Mouse (Mus musculus) CD4-positive naive resting alpha-beta T cell, adult 76 days (primary cell): Measurements from ENCODE around the gene Slc36a2. TPM values are rescaled to one million over a fixed set of nuclear protein-coding genes. Genes with fewer than 3 reads are reported as not detected.

Source experiments
- total RNA-seq: library from RNA; stranded (reverse); gene quantifications from one replicate; pipeline ENCODE4 v1.2.4, GENCODE M21; 2023

Gene Slc36a2
- total RNA-seq = not detected

GRCm38 (mm10) chr11:55184733-55185291 lies at the start of gene Slc36a2:
Slc36a2 (minus strand) TSS chr11:55185077.

DNA sequence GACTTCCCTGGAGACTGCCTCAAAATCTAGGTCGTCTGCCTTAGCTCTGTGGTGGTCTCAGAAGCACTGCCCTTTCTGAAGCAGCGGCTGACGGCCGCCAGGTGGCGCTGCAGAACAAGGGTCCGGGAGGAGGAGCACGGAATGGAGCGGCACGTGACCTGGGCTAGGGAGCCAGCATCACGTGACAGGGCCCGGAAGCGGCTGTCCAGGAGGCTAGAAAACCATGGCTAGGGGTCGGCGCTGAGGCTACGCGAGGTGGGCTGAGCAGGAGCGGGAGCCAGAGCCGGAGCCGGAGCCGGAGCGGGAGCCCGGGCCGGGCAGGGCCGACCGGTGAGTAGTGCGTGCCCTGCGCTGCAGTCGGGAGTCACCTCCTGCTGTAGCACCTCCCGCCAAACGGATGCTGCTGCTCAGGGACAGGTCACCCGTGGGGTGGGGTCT lies 19.3 kb upstream of the Slc36a2 start, which contains the start of gene Slc36a1:
TSS of gene Slc36a1 (plus strand) at position 192 of the 438 bp plus-strand sequence.

GRCm38 (mm10) chr11:55151608-55152007 lies 33.3 kb downstream of the Slc36a2 start, which contains the start of gene Slc36a3:
Slc36a3 (minus strand) TSS chr11:55151708.

Other genes starting within 250 kb of the Slc36a2 start
- gene Tnip1, start 222.2 kb downstream of the Slc36a2 start, total RNA-seq = 222 TPM
- gene Anxa6, start 151.6 kb downstream of the Slc36a2 start, total RNA-seq = 317 TPM
- 17.0 TPM for gene Ccdc69, start 106.9 kb downstream of the Slc36a2 start, total RNA-seq
- 56.1 TPM for gene Gm2a, start 87.0 kb downstream of the Slc36a2 start, total RNA-seq
- gene Slc36a3, start 33.4 kb downstream of the Slc36a2 start, total RNA-seq = not detected
- gene Slc36a1, start 19.3 kb upstream of the Slc36a2 start, total RNA-seq = 20.8 TPM
- gene Fat2, start 151.5 kb upstream of the Slc36a2 start, total RNA-seq = 0.12 TPM
- 1.1 TPM for gene Sparc, start 238.1 kb upstream of the Slc36a2 start, total RNA-seq